Mouse (Mus musculus) cerebellum, adult 9-11 months (tissue): ENCODE measurements at regions not wholly inside any gene's neighbourhood (a gene's known extent, or its start where the extent isn't known, plus 50 kb on each side); places are given as distances from the start of the nearest gene placed in this dataset.

ENCODE experiments used
- DNase-seq: peaks from one replicate; pipeline ENCODE4 v3.0.0; 2022

GRCm38 (mm10) chr1:61181099-61181821, 203.5 kb downstream of the Icos start:
- peak; percentile 73 for DNase-seq

GRCm38 (mm10) chr1:61187381-61188100, 209.8 kb downstream of the Icos start:
- DNase-seq = no peak

- DNase-seq = no peak
Observed at GRCm38 (mm10) chr1:61190921-61191320, 213.2 kb downstream of the Icos start.

DNA sequence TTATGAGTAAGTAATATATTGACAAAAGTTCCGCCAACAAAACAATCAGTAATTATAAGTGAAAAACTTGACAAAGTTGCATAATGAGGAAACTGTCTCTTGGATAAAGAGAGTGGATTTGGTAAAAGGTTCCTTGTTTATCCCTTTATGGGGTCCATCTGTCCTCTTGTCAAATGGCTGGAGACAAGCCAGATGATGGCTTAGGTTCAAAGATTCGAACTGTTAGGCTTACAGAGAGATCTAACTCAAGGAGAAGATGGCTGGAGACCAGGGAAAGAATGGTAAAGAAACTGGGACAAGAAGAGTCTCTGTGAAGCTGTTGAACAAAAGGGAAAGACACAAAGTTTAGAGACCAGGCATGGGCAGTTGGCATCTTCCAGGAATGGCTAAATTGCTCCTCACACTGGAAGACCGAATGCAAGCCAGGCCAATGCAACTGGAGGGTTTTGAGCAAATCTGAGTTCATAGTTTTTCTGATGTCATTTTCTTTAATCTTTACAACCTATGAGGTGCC, 220.9 kb downstream of the Icos start:
- DNase-seq = peak; percentile 4

DNA sequence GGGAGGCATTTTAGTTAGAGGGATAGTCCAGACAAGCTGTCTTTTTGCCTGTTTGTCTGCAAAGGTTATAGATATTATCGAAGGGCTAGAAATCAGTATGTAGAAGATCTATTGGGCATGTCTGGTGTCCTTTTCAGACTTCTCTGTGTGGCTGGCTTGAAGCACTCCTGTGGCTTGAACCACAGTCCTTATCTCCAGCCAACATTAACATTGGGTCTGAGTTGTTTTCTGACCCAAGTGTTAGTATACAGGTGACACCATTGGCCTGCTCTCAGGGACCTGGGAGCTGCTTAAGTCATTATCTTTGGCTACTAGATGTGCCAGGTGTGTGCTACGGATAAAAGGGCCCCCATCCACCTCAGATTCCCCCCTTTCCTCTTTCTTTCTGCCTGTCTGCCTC, 223.3 kb downstream of the Icos start:
- DNase-seq = no peak

DNA sequence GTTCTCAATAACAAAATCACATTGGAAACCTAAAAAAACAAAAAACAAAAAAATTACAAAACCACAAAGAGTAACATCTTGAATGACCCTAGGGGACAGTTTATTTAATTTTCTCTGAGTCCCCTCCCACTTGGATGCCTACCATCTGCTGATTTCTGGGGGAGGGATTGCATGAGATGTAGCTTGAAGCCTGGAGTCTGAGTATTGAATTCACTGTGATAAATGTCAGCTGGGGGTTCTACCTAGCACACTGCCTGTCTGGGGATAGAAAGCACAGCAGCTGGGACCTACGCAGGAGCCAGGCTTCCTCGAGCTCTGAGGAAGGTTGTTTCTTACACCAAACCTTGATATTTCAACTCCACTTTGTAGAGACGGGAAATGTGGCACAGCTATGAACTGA, 224.4 kb downstream of the Icos start:
- no peak for DNase-seq

- DNase-seq = peak; percentile 38
Observed at GRCm38 (mm10) chr1:61203170-61203569, 225.4 kb downstream of the Icos start.

DNA sequence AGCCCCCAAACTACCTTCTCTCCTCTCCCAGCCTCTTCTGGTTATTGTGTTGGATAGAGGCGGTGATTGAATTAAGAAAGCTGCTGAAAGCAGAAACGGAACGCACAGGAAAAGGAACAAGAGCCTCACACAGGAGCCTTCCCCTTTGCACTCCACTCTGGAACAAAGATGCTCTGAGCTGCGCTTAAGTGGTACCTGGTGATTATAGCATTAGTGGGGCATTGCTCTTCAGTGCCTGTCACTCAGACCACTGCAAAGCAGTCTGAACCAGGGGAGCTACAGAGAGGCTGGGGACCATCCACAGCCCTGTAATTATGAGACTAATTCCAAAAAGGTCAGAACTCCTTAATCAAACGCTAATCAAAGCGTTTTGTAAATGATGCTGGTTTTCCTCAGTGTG, 225.9 kb downstream of the Icos start:
- no peak for DNase-seq

DNA sequence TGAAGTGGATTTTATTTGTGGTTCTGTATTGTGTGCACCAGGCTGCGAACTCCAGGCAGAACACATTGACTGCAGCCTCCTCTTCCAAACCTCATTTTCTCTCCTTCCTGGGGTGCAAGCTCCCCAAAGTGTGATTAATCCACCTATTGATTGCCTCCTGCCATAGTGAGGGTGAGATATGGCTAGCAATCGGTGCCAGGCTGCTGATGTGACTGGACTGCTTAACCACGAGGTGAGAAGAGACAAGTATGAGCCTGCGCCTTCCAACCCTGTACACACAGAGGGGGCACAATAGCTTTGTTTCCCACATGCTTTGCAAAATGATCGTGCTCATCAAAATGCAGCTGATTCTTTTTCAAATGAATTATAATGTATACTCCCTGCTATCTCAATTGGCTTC, 227.4 kb downstream of the Icos start:
- DNase-seq = no peak

DNA sequence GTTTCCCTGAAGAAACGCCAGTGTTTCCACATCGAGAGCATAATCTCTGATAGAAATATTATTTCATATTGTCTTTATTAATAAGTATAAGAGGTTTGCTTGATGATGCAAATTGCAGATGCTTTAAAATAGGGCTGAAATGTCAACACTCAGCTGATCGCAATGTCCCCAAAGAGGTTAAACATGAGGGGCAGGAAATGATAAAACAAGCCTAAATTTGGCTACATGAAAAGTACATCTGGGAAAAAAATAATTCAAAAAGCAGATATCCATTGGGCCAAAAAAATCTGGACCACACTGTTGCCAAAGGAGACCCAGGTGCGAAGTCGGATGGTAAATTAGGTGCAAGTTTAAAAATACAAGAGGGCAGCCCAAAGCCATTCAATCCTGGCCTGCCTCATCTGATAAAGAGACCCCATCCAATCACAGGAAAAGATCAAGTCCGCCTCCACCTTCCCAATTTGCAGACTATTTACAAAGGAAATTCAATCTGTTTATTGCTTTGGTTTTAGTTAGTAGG, 229.2 kb downstream of the Icos start:
- no peak for DNase-seq

GRCm38 (mm10) chr1:61208386-61208785, 230.7 kb downstream of the Icos start:
- no peak for DNase-seq

DNA sequence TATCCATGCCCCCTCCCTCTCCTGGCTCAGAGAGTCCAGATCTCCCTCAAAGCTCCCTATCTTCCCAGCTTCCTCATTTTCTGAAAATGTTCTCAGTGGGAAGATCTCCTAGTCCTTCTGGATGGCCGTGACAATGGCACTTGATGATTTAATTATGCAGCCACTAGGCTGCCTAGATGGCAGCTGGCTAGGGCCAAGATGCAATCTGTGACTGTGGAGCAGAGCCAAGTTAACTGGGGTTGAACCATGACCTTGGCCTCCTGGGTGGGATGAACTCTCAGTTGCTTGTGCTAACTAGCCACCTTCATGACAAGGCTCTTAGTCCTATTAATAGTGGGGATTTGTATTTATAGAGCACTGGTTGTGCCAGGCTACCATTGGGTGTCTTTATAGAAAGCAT, 243.4 kb downstream of the Icos start:
- no peak for DNase-seq

- DNase-seq = no peak
Observed at GRCm38 (mm10) chr1:61228942-61229341, 251.2 kb downstream of the Icos start.

DNA sequence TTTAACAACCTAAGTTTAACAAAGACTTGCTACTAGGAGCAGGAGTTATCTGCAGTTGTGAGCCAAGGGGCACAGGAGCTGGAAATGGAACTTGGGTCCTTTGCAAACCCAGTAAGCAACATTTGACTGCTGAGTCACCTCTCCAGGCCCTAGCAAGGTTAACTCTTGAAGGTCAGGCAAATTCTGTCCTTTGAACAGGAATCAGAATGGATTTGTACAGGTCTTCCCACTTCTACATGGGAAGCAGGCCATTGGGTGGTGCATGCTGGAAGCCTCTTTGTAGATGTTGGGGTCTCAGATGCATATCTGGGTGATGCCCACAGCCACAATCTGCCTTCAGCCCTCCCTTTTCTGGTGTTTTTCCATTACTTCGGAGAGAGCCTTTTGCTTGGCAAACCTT, 255.3 kb downstream of the Icos start:
- DNase-seq = no peak

GRCm38 (mm10) chr1:61233476-61234297, 256.0 kb downstream of the Icos start:
- no peak for DNase-seq

GRCm38 (mm10) chr1:61234298-61234682, 256.6 kb downstream of the Icos start:
- DNase-seq = no peak

GRCm38 (mm10) chr1:61236511-61236910, 258.8 kb downstream of the Icos start:
- DNase-seq = no peak

- no peak for DNase-seq
Observed at GRCm38 (mm10) chr1:61238668-61239067, 260.9 kb downstream of the Icos start.

DNA sequence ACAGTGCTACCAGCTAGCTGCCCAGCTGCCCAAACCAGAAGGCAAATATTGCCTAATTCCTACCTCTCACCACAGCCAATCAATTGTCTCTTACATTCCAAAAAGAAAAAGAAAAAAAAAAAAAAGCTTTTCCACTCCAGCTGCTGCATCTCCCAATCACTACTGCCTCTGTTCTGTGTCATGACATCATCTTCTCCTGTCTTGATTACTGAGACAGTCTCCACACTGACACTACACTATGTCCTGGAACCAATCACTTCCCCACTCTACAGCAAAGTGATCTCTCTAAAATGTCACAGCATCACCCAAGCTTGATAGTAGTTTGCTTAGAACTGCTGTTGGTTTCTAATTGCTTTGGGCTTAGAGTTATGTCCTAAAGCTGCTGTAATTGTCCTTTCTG, 279.8 kb downstream of the Icos start:
- DNase-seq = no peak

GRCm38 (mm10) chr1:61263466-61263865, 285.7 kb downstream of the Icos start:
- DNase-seq = no peak

DNA sequence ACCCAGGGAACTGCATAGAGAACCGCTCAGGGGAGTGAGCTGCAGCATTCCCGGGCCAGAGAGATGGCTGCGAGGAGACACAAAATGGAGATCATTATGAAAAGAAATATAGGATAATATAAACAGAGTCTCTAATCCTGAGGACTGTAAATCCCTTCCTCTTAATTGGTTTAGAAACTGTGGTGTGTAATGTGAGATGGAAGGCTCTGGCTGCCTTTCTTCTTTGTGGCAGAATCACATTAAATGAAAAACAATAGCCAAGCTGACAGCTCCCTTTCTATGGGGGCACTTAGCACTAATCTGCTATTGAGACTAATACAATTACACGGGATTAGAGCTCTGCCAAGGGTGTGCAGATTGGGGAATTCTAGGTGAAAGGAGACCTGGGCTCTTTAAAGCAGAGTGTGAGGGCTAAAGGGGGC, 288.0 kb downstream of the Icos start:
- DNase-seq = no peak

DNA sequence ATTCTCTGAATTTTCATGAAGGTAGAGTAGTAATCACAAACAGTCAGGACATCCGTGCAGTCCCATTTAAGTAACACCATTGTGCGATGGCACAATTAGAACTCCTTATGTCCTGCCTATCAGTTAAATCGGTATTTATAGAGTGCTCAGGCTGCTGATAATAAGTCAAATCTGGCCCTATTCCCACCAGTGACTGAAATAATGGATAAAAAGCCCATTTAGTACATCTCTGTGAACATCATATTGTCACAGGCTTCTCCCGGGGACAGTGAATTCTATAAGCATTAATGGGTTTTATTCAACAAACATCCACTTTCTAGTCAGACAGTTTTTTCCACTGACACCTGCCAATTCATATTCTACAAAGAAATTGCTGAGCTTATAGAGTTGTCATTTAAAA, 296.1 kb downstream of the Icos start:
- DNase-seq = no peak

DNA sequence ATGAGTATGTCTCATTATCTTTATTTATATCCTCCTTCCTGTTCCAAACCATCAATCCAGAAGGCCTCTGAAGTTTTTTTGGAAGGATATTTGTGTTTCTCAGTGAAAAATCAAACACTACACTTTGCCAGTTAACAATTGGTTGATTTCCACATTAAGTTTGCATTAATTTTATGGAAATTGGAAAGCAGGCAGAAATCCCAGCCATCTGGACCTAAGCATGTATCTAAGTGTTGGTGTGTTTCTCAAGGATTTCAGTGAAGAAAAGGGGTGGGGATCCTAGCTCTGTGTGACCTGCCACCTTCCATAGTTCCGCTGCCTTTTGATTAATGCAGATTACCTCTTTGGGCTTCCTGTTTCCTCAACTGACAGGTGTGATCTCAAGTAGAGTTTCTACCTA, 296.5 kb downstream of the Icos start:
- no peak for DNase-seq
